Mouse (Mus musculus): Measurements from ENCODE around the gene Pecam1. TPM values are rescaled to one million over a fixed set of nuclear protein-coding genes. Genes with fewer than 3 reads are reported as not detected.
A peak's percentile ranks its signal among the peaks of the same experiment; 100 is the strongest.
"Not testable (repeated sequence)": the region's sequence is repeated elsewhere in the genome, so short reads cannot be mapped to it uniquely, and the experiment has no call there.

Pecam1 gene
- polyA plus RNA-seq, 2 experiments from 2014 or later, result 116 to 166 TPM

- ATAC-seq, result no peak
These were observed 126.8 kb downstream of the Pecam1 start for GRCm38 (mm10) chr11:106623629-106624028.

GRCm38 (mm10) chr11:106622056-106622455, 128.4 kb downstream of the Pecam1 start:
- no peak for ATAC-seq

- not testable (repeated sequence) for ATAC-seq
These were observed 131.7 kb downstream of the Pecam1 start for GRCm38 (mm10) chr11:106618768-106619167.

GRCm38 (mm10) chr11:106617821-106618580, 132.4 kb downstream of the Pecam1 start:
- ATAC-seq, result no peak

- ATAC-seq, result no peak
These were observed 134.9 kb downstream of the Pecam1 start for GRCm38 (mm10) chr11:106615561-106615960.

GRCm38 (mm10) chr11:106614339-106614645, 136.1 kb downstream of the Pecam1 start:
- no peak for ATAC-seq

GRCm38 (mm10) chr11:106613638-106614338, 136.6 kb downstream of the Pecam1 start:
- peak; percentile 10 for ATAC-seq

GRCm38 (mm10) chr11:106612961-106613637, 137.3 kb downstream of the Pecam1 start, which contains the start of gene Tex2:
Tex2 (minus strand) TSS chr11:106613423.
- peak; percentile 71 for ATAC-seq

- ATAC-seq, result peak; percentile 44
These were observed 138.0 kb downstream of the Pecam1 start for GRCm38 (mm10) chr11:106612209-106612960.

GRCm38 (mm10) chr11:106609731-106610130, 140.7 kb downstream of the Pecam1 start:
- ATAC-seq, result no peak

GRCm38 (mm10) chr11:106607316-106607715, 143.1 kb downstream of the Pecam1 start:
- no peak for ATAC-seq

GRCm38 (mm10) chr11:106606042-106606441, 144.4 kb downstream of the Pecam1 start:
- ATAC-seq, result no peak

Other genes with a start within 250 kb of the Pecam1 start
- 10 to 100 TPM; 27.1 to 28.7 TPM for gene Tex2, start 137.2 kb downstream of the Pecam1 start, polyA plus RNA-seq (2017; shearing (Covaris generic))
- 10 to 100 TPM in 1 of 2 experiments, 1 to 10 TPM in 1; 9.7 to 14.3 TPM for gene Milr1, start 598 bp upstream of the Pecam1 start, polyA plus RNA-seq (2017; shearing (Covaris generic))
- gene Polg2, start 28.9 kb upstream of the Pecam1 start, polyA plus RNA-seq (2017; shearing (Covaris generic)), result 10 to 100 TPM; 15.0 to 15.3 TPM
- gene Ddx5, start 38.6 kb upstream of the Pecam1 start, polyA plus RNA-seq (2017; shearing (Covaris generic)), result 100 to 1,000 TPM; 471 to 562 TPM
- 10 to 100 TPM; 36.7 to 48.9 TPM for gene Cep95, start 38.6 kb upstream of the Pecam1 start, polyA plus RNA-seq (2017; shearing (Covaris generic))
- 10 to 100 TPM; 12.2 to 16.1 TPM for gene Smurf2, start 170.1 kb upstream of the Pecam1 start, polyA plus RNA-seq (2017; shearing (Covaris generic))
- gene Kpna2, start 248.9 kb upstream of the Pecam1 start, polyA plus RNA-seq (2017; shearing (Covaris generic)), result 100 to 1,000 TPM; 115 to 134 TPM